ENCODE assay signal across 10 mouse cellular contexts in genomic region chr5:30553936-30554335, GRCm38 (mm10). TPM values are rescaled to one million over a fixed set of nuclear protein-coding genes. Genes with fewer than 3 reads are reported as not detected.
"Had no signal": no experiment of that assay in that cellular context is flagged by ENCODE, and none has a peak within 500 bp of the region (broad histone marks: within the 10 kb centered on the region; RNA-seq: fewer than 3 reads in every experiment).

No protein-coding gene starts in this region.

- DNase-seq: lung, adult 18-20 months; lung, embryonic 14.5 days; lung, postnatal 10 days; midbrain, embryonic 14.5 days; right cerebral cortex, postnatal 14 days; thymus, postnatal 14 days; thymus, postnatal 36 days had no signal

RNA-seq across cellular contexts. Expression of gene Cib4, which starts 8.3 kb away (rescaled TPM):
- total RNA-seq: megakaryocyte, adult 5-6 weeks; megakaryocyte-erythroid progenitor cell, adult 5-6 weeks; neutrophil, adult 5-6 weeks had no signal

RNA-seq across cellular contexts. Expression of gene Kcnk3, which starts 34.0 kb away (rescaled TPM):
- total RNA-seq: megakaryocyte, adult 5-6 weeks; megakaryocyte-erythroid progenitor cell, adult 5-6 weeks; neutrophil, adult 5-6 weeks had no signal
